ENCODE assay signal across 9 mouse cellular contexts in genomic region chr8:30840064-30840463, GRCm38 (mm10).
A peak's percentile ranks its signal among the peaks of the same experiment; 100 is the strongest.
DNase-seq lines count a peak whose midpoint lies in the region; ATAC-seq and TF ChIP-seq lines count a peak whose summit lies in the region.
"Had no signal": no experiment of that assay in that cellular context is flagged by ENCODE, and none has a peak within 500 bp of the region (broad histone marks: within the 10 kb centered on the region; RNA-seq: fewer than 3 reads in every experiment).

No protein-coding gene starts in this region.

- H3K4me1 ChIP-seq in kidney, embryonic 15.5 days: no peaks in the 10 kb centered on the region
- no peaks in the 10 kb centered on the region for H3K4me1 ChIP-seq in liver, adult 2 months (ENCODE audit: control insufficient read depth, insufficient read depth, low read length)
- H3K4me1 ChIP-seq: embryonic facial prominence, embryonic 15.5 days had no signal

- no peak for TF ChIP-seq POLR2A in liver, adult 2 months (IDR thresholded peaks at IDR 0.05; ENCODE audit: extremely low read depth, insufficient read depth, low read length)

- H3K27ac ChIP-seq in kidney, embryonic 15.5 days: no peak overlapping the region
- no peak overlapping the region for H3K27ac ChIP-seq in liver, adult 2 months (replicated peaks; ENCODE audit: insufficient read depth, low read depth, low read length)
- H3K27ac ChIP-seq: embryonic facial prominence, embryonic 15.5 days had no signal

- whole genome bisulfite sequencing in kidney, embryonic 15.5 days: 32% methylated on average over 8 of the region's 8 CpGs
- WGBS in liver, adult 2 months: 26% methylated on average over 8 of the region's 8 CpGs

- peak; percentile 76; the same call in 1 of the 2 replicates for ATAC-seq in kidney, embryonic 15.5 days (replicated peaks; ENCODE audit: low FRiP score)

- no peak overlapping the region for H3K4me3 ChIP-seq in kidney, embryonic 15.5 days (replicated peaks)
- no peak overlapping the region for H3K4me3 ChIP-seq in liver, adult 2 months (ENCODE audit: insufficient read depth, low read depth, low read length)
- H3K4me3 ChIP-seq: embryonic facial prominence, embryonic 15.5 days had no signal

- TF ChIP-seq CTCF in liver, adult 2 months (IDR thresholded peaks at IDR 0.05; ENCODE audit: low read depth, low read length): peak; percentile 71

- no peaks in the 10 kb centered on the region for H3K36me3 ChIP-seq in kidney, embryonic 15.5 days
- H3K36me3 ChIP-seq in liver, adult 2 months (ENCODE audit: control insufficient read depth, insufficient read depth, low read length): no peaks in the 10 kb centered on the region
- H3K36me3 ChIP-seq: embryonic facial prominence, embryonic 15.5 days had no signal

- no peaks in the 10 kb centered on the region for H3K27me3 ChIP-seq in kidney, embryonic 15.5 days
- no peaks in the 10 kb centered on the region for H3K27me3 ChIP-seq in liver, adult 2 months (ENCODE audit: control insufficient read depth, insufficient read depth, low read length)
- H3K27me3 ChIP-seq: embryonic facial prominence, embryonic 15.5 days had no signal

- intact Hi-C loops in gastrocnemius, postnatal 36 days (cut with DNase I): loop anchor here (2.0 kb wide), 2 partner anchors 83 to 193 kb away; no protein-coding TSS in a partner anchor

- no peaks in the 10 kb centered on the region for H3K9me3 ChIP-seq in kidney, embryonic 15.5 days (replicated peaks)
- H3K9me3 ChIP-seq: embryonic facial prominence, embryonic 15.5 days had no signal

- no peak overlapping the region for H3K9ac ChIP-seq in kidney, embryonic 15.5 days
- no peak overlapping the region for H3K9ac ChIP-seq in liver, adult 2 months (ENCODE audit: low read depth, low read length)
- H3K9ac ChIP-seq: embryonic facial prominence, embryonic 15.5 days had no signal

- no peak overlapping the region for H3K4me2 ChIP-seq in kidney, embryonic 15.5 days
- H3K4me2 ChIP-seq: embryonic facial prominence, embryonic 15.5 days had no signal

- DNase-seq in 416B (ENCODE audit: low read depth): peak; percentile 46
- peak; percentile 88 for DNase-seq in adrenal gland, postnatal 10 days
- DNase-seq in embryo, embryonic 11 days: peak; percentile 76
- peak; percentile 63 for DNase-seq in gastrocnemius, postnatal 36 days
- peak; percentile 33 for DNase-seq in liver, adult 2 months (ENCODE audit: extremely low read depth, low read depth, low spot score)
- DNase-seq in ovary, adult 18-20 months (ENCODE audit: low spot score): peak; percentile 8
- DNase-seq in urinary bladder, adult 2 months (ENCODE audit: low spot score): peak; percentile 47

- no peaks in the 10 kb centered on the region for H3K79me2 ChIP-seq in liver, adult 2 months (ENCODE audit: control insufficient read depth, insufficient read depth, low read length)

Comparison
In these comparisons a context has a peak if more than half of its experiments do, and no peak if none do; other contexts are left out.
1. DNase-seq: peak in every context shown above with its lines; median percentile 88 in adrenal gland, postnatal 10 days; 76 in embryo, embryonic 11 days; 63 in gastrocnemius, postnatal 36 days; 47 in urinary bladder, adult 2 months; 46 in 416B; 33 in liver, adult 2 months; 8 in ovary, adult 18-20 months.